Comparison of ENCODE assay signal across 7 mouse cellular contexts in the genomic region with DNA sequence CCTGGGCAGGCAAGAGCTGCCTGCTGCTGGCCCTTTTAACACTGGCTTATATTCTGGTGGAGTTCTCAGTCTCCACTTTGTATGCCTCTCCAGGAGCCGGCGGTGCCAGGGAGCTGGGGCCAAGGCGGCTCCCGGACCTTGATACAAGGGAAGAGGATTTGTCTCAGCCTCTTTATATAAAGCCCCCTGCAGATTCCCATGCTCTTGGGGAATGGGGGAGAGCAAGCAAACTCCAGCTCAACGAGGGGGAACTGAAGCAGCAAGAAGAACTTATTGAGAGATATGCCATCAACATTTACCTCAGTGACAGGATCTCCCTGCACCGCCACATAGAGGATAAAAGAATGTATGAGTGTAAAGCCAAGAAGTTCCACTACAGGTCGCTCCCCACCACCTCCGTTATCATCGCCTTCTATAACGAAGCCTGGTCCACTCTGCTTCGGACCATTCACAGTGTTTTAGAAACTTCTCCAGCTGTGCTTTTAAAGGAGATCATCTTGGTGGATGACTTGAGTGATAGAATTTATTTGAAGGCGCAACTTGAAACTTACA. TPM values are rescaled to one million over a fixed set of nuclear protein-coding genes. Genes with fewer than 3 reads are reported as not detected.
DNase-seq lines count a peak whose midpoint lies in the region; ATAC-seq lines count a peak whose summit lies in the region.

No protein-coding gene starts in this region.

- no peaks in the 10 kb centered on the region for H3K27me3 ChIP-seq in embryonic facial prominence, embryonic 15.5 days
- H3K27me3 ChIP-seq in limb, embryonic 12.5 days = no peaks in the 10 kb centered on the region
- H3K27me3 ChIP-seq in stomach, embryonic 15.5 days (replicated peaks) = no peaks in the 10 kb centered on the region

- peak overlapping the region; percentile 96 for H3K4me3 ChIP-seq in embryonic facial prominence, embryonic 15.5 days (replicated peaks)
- H3K4me3 ChIP-seq in limb, embryonic 12.5 days (replicated peaks) = peak overlapping the region; percentile 98
- H3K4me3 ChIP-seq in stomach, embryonic 15.5 days (replicated peaks) = peak overlapping the region; percentile 99

- peaks cover 17% of the 10 kb centered on the region for H3K4me1 ChIP-seq in embryonic facial prominence, embryonic 15.5 days
- H3K4me1 ChIP-seq in limb, embryonic 12.5 days (replicated peaks) = peaks cover 15% of the 10 kb centered on the region
- peaks cover 6% of the 10 kb centered on the region; the same call in 1 of the 2 replicates for H3K4me1 ChIP-seq in stomach, embryonic 15.5 days

- H3K36me3 ChIP-seq in embryonic facial prominence, embryonic 15.5 days = peaks cover 13% of the 10 kb centered on the region
- H3K36me3 ChIP-seq in limb, embryonic 12.5 days = peaks cover 16% of the 10 kb centered on the region
- H3K36me3 ChIP-seq in stomach, embryonic 15.5 days = peaks cover 17% of the 10 kb centered on the region

- H3K9ac ChIP-seq in embryonic facial prominence, embryonic 15.5 days = peak overlapping the region; percentile 78
- H3K9ac ChIP-seq in limb, embryonic 12.5 days (replicated peaks) = peak overlapping the region; percentile 89
- H3K9ac ChIP-seq in stomach, embryonic 15.5 days = peak overlapping the region; percentile 37

- no peak for ATAC-seq in embryonic facial prominence, embryonic 15.5 days (ENCODE audit: insufficient number of reproducible peaks, low FRiP score, low TSS enrichment, low read depth)
- ATAC-seq in limb, embryonic 12.5 days (ENCODE audit: insufficient number of reproducible peaks, insufficient read depth, low FRiP score, low TSS enrichment, low read depth) = no peak
- ATAC-seq in stomach, embryonic 15.5 days (ENCODE audit: insufficient read depth, low FRiP score, low read depth) = no peak

- peak overlapping the region; percentile 95 for H3K4me2 ChIP-seq in embryonic facial prominence, embryonic 15.5 days (replicated peaks)
- peak overlapping the region; percentile 91 for H3K4me2 ChIP-seq in limb, embryonic 12.5 days
- H3K4me2 ChIP-seq in stomach, embryonic 15.5 days = peak overlapping the region; percentile 98

- H3K9me3 ChIP-seq in embryonic facial prominence, embryonic 15.5 days (replicated peaks) = no peaks in the 10 kb centered on the region
- no peaks in the 10 kb centered on the region for H3K9me3 ChIP-seq in limb, embryonic 12.5 days
- no peaks in the 10 kb centered on the region for H3K9me3 ChIP-seq in stomach, embryonic 15.5 days

- WGBS in embryonic facial prominence, embryonic 15.5 days = 30% methylated on average over 12 of the region's 12 CpGs
- whole genome bisulfite sequencing in limb, embryonic 12.5 days = 39% methylated on average over 12 of the region's 12 CpGs
- WGBS in stomach, embryonic 15.5 days = 31% methylated on average over 12 of the region's 12 CpGs

- H3K27ac ChIP-seq in embryonic facial prominence, embryonic 15.5 days (replicated peaks) = peak overlapping the region; percentile 90
- H3K27ac ChIP-seq in limb, embryonic 12.5 days = peak overlapping the region; percentile 91; the same call in 1 of the 2 replicates
- peak overlapping the region; percentile 87 for H3K27ac ChIP-seq in stomach, embryonic 15.5 days

- DNase-seq in retina, embryonic 14.5 days (ENCODE audit: low spot score) = peak; percentile 23
- DNase-seq in retina, postnatal 1 day = no peak
- no peak for DNase-seq in ovary, postnatal 10 days (ENCODE audit: low spot score)
- DNase-seq in urinary bladder, adult 18-20 months (ENCODE audit: low spot score in 2 of 2) = no peak

RNA-seq across cellular contexts. Expression of a gene that starts 0.5 kb away (rescaled TPM):
- 9.8 and 10.0 TPM in 2 replicates for polyA plus RNA-seq in embryonic facial prominence, embryonic 15.5 days (2015; fragmentation: Nextera tagmentation; extraction: Ambion mirVana)
- polyA plus RNA-seq in limb, embryonic 12.5 days (2016; fragmentation: Nextera tagmentation; extraction: Ambion mirVana) = 7.7 and 8.4 TPM in 2 replicates
- 26.2 and 30.0 TPM in 2 replicates for polyA plus RNA-seq in stomach, embryonic 15.5 days (2015; fragmentation: Nextera tagmentation; extraction: Ambion mirVana)

RNA-seq across cellular contexts. Expression of a gene that starts 1.7 kb away (rescaled TPM):
- 16.9 and 20.5 TPM in 2 replicates for polyA plus RNA-seq in embryonic facial prominence, embryonic 15.5 days (2015; fragmentation: Nextera tagmentation; extraction: Ambion mirVana)
- 22.7 and 26.8 TPM in 2 replicates for polyA plus RNA-seq in limb, embryonic 12.5 days (2016; fragmentation: Nextera tagmentation; extraction: Ambion mirVana)
- 17.7 and 21.6 TPM in 2 replicates for polyA plus RNA-seq in stomach, embryonic 15.5 days (2015; fragmentation: Nextera tagmentation; extraction: Ambion mirVana)

RNA-seq across cellular contexts. Expression of a gene that starts 17.6 kb away (rescaled TPM):
- polyA plus RNA-seq in embryonic facial prominence, embryonic 15.5 days (2015; fragmentation: Nextera tagmentation; extraction: Ambion mirVana) = not detected in 2 replicates
- polyA plus RNA-seq in limb, embryonic 12.5 days (2016; fragmentation: Nextera tagmentation; extraction: Ambion mirVana) = 0.18 TPM in 1 of 2 replicates, not detected in the other
- polyA plus RNA-seq in stomach, embryonic 15.5 days (2015; fragmentation: Nextera tagmentation; extraction: Ambion mirVana) = not detected in 2 replicates

Comparison
In these comparisons a context has a peak if more than half of its experiments do, and no peak if none do; other contexts are left out.
1. H3K9ac ChIP-seq: peak in every context shown above with its lines; median percentile 89 in limb, embryonic 12.5 days; 78 in embryonic facial prominence, embryonic 15.5 days; 37 in stomach, embryonic 15.5 days.